In genomic region chr5:5265861-5266786, GRCm38 (mm10) we compare ENCODE assay signal across 8 mouse cellular contexts.
DNase-seq lines count a peak whose midpoint lies in the region; ATAC-seq lines count a peak whose summit lies in the region.

No protein-coding gene starts in this region.

- DNase-seq in 3T3-L1 (ENCODE audit: low read depth, low spot score) (peak; percentile 92), MN1 (ENCODE audit: low spot score) (peak; percentile 77)
- peak; percentile 86 to 93 for DNase-seq in cerebellum, postnatal 10 days
- DNase-seq in frontal cortex, postnatal 36 days (ENCODE audit: low spot score in 2 of 2) = peak; percentile 65 to 89
- DNase-seq in induced T-regulatory cell, adult 2 months (ENCODE audit: low read depth) = peak; percentile 1
- DNase-seq in left cerebral cortex, postnatal 14 days (ENCODE audit: low spot score in 2 of 2) = peak; percentile 91 to 92
- no peak for DNase-seq in yolk sac, embryonic 10.5 days (ENCODE audit: low spot score)

- peak overlapping the region; percentile 54 for H3K4me2 ChIP-seq in midbrain, embryonic 16.5 days (ENCODE audit: low read length)

- H3K27ac ChIP-seq in midbrain, embryonic 16.5 days (ENCODE audit: low read length) = peak overlapping the region; percentile 84

- peak overlapping the region; percentile 62 for H3K9ac ChIP-seq in midbrain, embryonic 16.5 days (ENCODE audit: low read depth, low read length)

- no peaks in the 10 kb centered on the region for H3K36me3 ChIP-seq in midbrain, embryonic 16.5 days (ENCODE audit: control insufficient read depth, insufficient read depth, low read length)

- no peaks in the 10 kb centered on the region for H3K9me3 ChIP-seq in midbrain, embryonic 16.5 days (replicated peaks; ENCODE audit: control insufficient read depth, low read length, poor library complexity, severe bottlenecking)

- H3K27me3 ChIP-seq in midbrain, embryonic 16.5 days (ENCODE audit: control insufficient read depth, insufficient read depth, low read depth, low read length) = no peaks in the 10 kb centered on the region

- intact Hi-C loops in left cerebral cortex, postnatal 14 days (cut with DNase I) = loop anchor here (2.0 to 5.0 kb wide), 3 partner anchors 111 to 303 kb away; no protein-coding TSS in a partner anchor

- 14% methylated on average over 10 of the region's 10 CpGs for WGBS in midbrain, embryonic 16.5 days

- H3K4me1 ChIP-seq in midbrain, embryonic 16.5 days (ENCODE audit: control insufficient read depth, insufficient read depth, low read length) = peaks cover 9% of the 10 kb centered on the region; the same call in 1 of the 2 replicates

- H3K4me3 ChIP-seq in midbrain, embryonic 16.5 days (ENCODE audit: low read depth, low read length) = peak overlapping the region; percentile 37

- peak; percentile 84 for ATAC-seq in midbrain, embryonic 16.5 days
